Mouse (Mus musculus) right cerebral cortex, postnatal 36 days (tissue): ENCODE results near the gene Wdpcp.
"Not testable (repeated sequence)": the region's sequence is repeated elsewhere in the genome, so short reads cannot be mapped to it uniquely, and the experiment has no call there.

Source experiments
- DNase-seq, 2 experiments: peaks; one replicate each; pipeline ENCODE4 v3.0.0; 2022; ENCODE audit warnings: low spot score in 2 of 2, mixed read lengths in 1 of 2

Wdpcp gene

DNA sequence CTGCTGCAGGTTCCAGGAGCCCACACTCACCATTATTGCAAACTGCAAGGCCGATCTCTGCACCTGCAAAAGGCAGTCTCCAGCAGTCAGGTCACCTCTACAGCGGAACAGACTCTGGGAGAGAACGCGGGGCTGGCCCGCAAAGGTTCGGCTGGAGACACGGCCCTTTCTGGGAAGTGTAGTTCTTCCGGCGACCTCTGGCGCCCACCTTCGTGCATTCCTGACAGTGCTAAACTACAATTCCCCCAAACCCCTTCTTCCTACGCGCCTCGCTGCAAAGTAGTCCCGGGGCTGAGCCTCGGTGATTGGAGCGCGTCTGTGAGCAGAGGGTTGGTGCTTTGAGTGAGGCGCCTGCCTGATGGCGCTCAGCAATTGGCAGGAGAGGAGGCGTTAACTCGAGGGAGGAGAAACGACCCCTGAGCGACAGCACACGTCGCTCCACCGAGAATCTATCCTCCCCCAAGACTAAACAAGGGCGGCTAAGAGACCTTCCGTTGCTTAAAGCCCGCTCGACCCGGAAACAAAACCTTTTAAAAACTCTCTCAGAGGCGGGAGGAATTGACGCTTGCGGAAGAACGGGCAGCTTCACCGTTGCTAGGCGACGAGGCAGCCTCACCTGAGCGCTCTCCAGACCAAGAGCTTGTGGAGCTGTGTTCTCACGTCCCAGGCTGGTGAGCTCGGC, at the start of gene Wdpcp, which contains the start of gene Mdh1:
Gene Wdpcp (plus strand): TSS at position 536 of the 682 bp plus-strand sequence.
Gene Mdh1 (minus strand): TSS at position 668 of the 682 bp plus-strand sequence.
- peak; percentile 98 to 99 for DNase-seq

DNA sequence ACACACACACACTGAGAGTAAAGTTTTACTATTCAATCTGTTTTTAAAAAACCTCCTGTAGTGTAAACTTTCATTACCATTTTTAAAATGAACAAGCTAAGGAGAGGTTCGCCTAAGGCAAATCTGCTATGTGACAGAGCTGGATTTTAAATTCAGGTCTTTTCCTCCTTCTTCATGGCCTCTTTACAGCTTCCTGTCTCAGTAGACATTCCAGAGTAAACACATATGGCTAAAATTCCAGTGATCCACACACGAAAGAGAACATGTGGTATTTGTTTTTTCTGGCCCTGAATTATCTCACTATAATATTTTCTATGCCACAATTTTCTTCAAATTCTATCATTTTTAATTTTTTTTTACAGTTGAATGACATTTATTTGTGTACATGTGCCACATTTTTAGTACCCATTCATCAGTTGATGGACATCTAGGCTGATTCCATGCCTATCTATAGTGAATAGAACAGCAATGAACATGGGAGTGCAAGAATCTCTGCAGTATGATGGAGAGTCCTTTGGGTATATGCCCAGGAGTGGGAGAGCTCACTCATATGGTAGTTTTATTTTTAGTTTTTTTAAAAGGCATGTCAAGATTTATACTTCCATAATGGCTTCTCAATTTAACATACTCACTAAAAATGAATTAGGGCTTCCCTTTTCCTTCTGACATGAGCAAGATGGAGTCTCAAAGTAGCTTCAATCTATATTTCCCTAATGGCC, 43.2 kb upstream of the Wdpcp start:
- no peak for DNase-seq

DNA sequence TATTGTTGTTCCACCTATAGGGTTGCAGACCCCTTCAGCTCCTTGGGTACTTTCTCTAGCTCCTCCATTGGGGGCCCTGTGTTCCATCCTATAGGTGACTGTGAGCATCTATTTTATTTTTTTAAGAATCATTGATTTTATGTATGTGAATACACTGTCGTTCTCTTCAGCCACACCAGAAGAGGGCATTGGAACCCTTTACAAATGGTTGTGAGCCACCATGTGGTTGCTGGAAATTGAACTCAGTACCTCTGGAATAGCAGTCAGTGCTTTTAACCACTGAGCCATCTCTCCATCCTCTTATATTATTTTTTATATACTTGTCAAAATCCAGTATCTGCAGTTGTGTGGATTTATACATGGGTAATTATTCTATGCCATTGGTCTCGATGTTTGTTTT, 41.2 kb upstream of the Wdpcp start:
- not testable (repeated sequence) for DNase-seq

DNA sequence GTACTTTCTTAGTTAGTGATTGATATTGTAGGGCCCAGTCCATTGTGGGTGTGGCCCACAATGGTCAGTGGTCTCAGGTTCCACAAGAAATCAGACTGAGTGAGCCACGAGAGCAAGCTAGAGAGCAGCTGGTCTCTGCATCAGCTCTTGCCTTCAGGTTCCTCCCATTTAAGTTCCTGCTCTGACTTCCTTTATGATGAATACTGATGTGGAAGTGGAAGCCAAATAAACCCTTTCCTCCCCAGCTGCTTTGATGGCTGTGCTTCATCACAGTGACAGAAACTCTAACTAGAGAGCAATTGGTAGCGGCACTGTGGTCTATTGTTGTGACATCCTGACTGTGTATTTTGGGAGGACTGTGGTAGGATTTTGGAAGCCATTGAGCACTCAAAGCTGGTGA, 32.0 kb upstream of the Wdpcp start:
- DNase-seq: no peak

DNA sequence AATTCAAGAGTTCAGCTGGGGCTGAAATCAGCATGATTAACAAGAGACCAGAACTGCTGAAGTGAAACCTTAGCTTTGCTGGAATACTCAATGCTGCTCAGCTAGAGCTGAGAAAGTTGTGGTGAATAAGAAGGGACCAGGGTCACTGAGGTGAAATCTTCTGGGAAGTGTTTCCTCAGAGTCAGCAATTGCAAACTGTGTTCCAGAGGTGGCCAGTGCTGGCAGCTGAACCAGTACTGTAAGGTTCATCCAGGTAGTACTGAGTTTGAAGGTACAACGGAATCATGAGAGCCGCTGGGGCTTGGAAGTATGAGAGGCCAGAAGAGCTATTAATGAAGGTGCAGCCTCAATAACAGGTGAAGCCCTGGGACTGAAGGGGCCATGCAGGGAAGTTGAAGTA, 31.4 kb upstream of the Wdpcp start:
- DNase-seq: no peak

DNA sequence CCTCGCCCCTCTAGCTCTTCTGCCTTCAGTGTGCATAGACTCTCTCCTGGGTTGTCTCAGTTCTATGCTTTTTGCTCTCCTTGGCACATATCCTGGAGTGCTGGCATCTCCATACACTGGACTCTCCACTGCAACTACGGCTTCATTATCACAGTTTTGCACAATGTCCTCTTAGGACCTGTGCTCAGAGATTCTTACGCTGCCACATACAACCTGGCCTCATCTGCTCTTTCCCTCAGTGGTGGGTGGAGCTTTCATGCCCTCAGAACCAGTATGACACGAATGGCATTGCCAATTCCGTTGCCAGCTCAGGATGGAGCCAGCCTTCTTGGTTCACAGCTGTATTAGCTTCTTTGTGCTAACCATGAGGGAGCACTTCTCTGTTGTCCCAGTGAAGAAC, 29.3 kb upstream of the Wdpcp start:
- DNase-seq: no peak

DNA sequence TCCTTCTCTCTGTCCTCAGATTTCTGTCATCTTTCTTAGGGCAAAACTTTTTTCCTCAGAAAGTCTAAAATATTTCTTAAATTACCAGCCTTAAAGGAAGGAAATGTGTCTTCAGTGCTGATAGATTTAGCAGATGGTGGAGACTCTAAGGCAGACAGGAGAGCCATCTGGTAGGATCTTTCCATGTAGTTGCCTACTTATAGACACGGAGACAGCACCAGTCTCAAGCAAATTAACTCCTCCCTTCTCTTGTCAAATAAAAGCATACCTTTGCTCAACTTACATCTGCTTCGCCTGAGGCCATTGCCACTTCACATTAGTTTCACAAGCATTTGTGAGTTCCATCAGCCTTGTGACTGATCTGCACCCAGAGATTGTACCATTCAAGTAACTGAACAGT, 27.0 kb upstream of the Wdpcp start:
- peak in 1 of 2 experiments; percentile 68 for DNase-seq

DNA sequence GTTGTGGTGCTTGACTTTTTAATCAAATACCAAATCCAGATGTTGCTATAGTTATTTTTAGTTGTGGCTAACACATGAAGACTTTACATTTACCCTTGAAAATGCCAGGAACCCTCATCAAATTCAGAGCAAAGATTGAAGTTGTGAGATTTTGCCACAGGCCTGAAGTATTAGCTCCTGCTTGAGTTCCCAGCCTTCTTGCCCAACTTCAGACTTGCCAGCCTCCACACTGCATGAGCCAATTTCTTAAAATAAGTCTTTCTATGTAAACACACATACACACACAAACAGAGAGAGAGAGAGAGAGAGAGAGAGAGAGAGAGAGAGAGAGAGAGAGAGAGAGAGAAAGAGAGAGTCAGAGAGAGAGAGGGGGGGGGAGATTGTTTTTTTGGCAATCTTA, 26.1 kb upstream of the Wdpcp start:
- no peak for DNase-seq

DNA sequence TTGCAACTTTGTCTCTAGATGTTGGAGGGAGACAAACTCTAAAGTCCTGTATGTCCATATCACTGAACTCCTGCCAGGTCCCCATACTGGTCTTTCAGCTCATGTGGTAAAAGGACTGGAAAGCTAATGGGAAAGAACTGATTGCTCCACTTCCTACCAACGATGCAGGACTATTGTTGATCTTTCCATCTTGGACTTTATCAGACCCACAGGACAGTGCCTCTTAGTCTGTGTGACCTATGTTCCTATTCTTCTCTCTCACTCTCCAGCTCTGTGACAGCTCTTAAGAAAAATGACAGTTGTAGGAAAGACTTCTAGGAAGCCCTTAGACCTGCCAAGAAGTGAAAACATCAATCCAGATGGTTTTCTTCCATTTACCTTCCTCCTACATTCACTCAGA, 25.4 kb upstream of the Wdpcp start:
- no peak for DNase-seq

DNA sequence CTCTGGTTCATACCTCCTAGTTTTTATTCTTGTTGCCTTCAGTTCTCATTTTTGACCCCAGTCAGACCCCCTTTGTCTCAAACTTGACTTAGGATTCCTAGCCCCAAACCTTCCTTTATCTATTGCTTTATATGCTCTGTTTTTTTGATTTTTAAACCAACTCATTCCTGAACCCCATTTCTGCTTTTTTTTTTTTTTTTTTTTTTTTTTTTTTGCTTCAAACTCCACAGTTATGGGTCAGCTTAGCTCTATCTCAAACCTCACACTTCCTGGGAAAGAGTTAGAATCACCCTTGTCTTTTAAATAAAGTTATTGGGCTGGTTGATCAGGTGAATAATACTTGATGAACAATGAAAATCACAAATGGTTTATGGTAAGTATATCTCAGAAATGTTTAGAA, 24.5 kb upstream of the Wdpcp start:
- no peak for DNase-seq

DNA sequence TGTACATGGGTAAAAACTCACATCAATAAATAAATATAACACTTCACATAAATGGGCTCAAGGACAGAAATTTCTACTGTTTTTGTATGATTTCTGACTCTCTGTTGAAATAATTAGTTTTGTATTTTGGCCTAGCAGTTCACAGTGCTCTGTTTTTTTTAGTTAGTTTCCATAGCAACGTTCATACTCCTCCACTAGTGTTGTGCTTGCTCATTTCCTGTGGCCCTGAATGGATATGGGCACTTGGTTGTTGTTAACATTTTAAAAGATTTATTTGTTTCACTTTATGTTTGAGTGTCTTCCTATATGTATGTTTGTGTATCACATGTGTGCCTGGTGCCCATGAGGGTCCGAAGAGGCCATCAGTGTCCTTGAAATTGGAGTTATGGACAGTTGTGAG, 23.0 kb upstream of the Wdpcp start:
- no peak for DNase-seq

DNA sequence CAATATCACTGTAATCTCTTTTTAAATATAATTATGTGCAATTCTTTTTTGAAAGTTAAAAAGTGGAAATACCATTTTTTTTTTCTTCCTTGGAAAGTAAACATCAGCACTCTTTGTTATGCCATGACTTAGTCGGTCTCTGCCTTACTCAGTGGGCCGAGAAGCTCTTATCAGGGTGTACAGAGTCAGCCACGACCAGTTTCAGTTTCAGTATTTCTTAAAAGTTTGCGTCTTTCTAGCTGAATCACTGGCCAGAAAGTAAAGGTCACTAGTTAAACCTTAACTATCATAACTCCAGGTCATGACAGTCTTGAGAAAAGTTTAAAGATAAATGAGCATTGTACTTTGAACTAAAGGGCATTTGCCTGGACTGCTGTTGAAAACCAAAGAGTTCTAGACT, 22.3 kb upstream of the Wdpcp start:
- DNase-seq: no peak

DNA sequence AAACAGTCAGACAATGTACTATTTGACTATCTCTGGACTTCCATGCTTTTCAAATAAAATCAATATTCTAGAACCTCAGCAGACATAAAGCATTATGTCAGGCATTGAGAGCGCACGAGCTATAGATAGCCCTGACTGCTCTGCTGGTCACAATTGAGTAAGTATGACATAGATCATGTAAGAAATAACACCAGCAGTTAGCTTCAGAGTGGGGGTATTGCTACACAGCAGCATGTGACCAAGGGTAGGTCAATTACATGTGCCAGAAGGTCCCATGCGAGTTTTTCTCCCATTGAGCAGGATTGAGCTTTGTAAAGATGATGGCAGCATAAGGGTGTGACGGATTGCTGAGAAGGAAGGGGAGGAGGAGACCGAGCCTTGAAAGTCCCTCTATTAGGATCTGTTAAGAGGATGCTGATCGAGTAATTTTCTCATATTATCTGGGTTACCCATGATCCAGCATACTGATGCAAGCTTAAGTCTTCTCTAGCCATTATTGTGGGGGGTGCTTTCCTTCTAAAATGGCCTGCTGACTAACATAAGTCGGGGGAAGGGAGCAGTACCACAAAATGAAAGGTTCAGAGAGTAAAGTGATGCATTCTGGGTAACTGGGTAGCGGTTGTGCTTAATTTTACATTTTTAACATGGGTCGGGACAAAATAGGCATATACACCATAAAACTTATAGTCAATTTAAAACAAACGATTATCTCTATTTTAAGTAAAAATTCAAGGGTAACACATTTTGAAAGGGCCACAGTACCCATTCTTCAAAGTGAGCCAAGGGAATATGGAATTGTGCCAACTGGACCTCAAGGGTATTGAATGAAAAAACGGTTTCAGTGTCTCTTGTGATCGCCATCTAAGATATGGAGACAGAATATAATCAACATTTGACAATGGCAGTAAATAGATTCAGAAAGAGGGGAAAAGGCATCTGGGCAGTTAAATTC, 21.5 kb upstream of the Wdpcp start:
- DNase-seq: no peak

DNA sequence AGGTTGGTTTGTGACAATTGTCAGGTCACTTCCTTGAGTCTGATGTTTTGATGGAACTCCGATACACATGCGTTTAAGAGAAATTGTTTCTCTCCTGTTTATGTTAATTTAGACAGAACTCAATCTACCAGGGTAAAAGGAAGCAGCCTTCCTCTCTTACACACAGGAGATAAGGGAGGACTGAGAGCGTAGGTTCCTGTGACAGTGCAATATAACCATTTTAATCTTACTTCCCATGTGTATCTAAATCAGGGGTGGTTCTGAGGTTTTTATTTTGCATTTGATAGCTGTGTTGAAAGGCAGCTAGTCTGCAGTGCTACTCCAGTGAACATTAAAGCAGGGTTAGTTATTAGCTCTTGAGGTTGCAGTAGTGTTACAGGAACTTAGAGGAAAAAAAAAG, 20.0 kb upstream of the Wdpcp start:
- DNase-seq: no peak

DNA sequence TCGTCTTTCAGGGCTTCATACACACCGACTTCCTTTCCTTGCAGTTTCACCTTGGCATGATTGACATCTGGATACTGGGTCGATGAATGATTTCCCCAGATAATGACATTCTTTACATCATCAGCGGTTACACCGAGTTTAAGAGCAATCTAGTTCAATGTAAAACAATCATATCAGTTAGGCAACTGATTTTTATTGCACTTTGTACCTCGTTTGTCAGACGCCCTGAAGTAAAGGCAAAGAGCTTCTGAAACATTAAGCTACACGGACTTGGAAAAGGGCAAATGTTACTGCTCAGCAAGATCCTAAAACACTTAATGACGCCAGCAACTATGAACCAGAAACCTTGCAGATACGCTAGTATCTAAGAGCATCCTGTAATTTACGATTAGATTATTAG, 12.3 kb upstream of the Wdpcp start:
- no peak for DNase-seq

DNA sequence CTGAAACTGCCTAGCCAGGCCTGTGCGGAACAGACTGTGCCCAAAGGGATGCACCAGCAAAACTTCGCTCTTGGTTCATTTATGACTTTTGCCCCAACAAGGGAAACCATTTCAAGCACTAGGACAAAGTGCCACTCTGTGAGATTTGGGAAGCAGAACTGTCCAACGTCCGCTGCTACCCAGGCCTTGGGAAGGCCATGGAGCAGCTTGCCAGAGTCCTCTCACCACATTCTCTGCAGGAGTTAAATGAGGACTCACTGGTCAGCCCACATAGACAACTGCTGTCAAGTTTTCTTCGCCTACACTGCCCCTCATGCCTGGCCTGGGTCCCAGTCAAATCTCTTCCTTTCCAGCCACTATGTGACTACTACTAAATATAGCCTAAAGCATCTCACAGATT, 10.7 kb upstream of the Wdpcp start:
- peak in 1 of 2 experiments; percentile 21 for DNase-seq

DNA sequence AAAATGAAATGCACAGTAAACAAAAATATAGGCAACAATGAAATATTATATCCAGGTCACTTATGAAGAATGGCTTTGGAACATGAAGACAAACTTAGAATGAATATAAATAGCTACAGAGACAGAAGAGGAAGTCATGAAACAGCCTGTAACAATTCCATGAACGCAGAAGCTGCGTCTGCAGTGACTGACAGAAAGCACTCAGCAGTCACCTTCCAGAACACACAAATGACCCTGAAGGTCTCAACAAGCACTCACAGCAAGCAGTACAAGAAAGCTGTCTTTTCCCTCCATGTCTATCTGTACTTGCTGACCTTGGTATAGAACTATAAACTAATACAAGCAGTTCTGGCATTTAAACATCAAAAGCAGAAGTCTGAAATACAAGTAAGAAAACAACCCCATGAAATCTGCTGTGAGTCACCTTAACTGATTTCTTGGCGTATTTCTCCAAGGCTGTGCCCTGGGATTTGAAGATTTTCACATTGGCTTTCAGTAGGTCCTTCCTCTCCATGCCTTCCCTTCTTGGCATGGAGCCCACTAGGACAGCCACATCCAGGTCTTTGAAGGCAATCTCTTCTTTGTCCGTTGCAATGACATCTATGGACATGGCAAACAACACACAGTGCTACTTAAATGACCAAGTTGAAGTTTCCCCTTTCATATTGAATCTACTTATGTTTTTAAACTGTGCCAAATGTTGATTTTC, 8.3 kb upstream of the Wdpcp start:
- DNase-seq: no peak

DNA sequence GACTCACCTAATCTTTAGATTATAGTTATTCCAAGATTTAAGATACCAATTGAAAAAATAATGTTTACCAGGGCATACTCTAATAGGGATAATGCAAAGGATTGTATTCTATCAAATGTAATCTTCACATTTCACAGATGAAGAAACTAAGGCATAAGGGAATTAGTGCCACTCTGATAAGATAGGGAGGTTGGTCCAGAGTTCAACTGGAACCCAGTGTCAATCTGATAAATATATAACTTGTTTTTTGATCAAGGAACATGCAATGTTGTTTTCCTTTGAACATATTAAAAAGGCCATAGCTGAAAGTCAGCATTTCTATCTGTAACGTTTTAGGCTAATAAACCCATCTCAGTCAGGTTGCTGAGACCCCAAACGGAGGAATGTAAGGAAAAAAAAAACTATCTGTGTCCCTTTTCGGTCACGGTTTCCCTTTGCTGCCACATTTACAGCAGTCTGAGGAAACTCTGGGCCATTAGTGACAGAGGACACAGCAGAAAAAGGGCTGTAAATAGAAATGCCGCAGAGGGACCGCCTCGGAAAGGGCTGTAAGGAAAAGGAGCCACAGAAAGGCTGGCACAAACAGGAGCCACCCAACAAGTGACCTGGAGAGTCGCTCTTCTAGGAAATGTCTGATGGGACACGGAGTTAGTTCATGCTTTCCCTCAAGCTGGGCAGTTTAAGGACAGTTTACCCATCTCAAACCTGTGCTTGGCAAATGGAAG, 7.2 kb upstream of the Wdpcp start:
- DNase-seq: no peak

DNA sequence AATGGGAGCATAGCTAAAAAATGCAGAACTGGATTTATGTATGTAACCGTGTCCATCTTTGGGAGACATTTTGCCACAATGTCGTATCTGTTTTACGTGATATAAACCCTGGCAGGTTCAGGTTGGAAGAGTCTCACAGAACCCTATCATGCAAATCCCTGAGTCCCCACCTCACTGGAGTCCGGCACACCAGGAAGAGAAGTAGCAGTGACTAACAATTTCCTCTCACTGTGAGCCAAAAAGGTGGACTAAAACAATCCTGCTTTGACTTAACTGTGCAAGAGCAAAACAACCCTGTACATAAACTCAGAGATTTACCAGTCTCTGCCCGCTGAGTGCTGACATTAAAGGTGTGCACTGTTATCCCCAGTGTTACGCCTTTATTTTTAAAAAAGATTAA, 5.1 kb upstream of the Wdpcp start:
- no peak for DNase-seq

DNA sequence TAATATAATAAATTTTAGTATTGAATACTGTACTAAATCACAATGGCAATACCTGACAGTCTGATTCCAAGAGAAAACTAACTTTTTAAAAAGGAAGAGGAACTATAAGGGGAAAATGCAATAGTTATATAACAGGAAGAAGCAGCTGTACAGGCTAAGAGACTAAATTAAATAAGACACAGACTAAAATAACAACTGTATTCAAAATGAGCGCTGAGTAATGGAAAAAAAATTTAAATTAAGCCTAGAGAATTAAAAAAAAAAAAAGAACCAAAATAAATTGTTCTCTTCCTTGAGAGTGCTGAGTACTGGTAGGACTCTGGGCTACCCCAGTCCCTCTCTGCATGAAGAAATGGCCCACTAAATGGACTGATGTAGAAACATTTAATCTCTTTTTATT, 4.3 kb upstream of the Wdpcp start:
- DNase-seq: no peak

DNA sequence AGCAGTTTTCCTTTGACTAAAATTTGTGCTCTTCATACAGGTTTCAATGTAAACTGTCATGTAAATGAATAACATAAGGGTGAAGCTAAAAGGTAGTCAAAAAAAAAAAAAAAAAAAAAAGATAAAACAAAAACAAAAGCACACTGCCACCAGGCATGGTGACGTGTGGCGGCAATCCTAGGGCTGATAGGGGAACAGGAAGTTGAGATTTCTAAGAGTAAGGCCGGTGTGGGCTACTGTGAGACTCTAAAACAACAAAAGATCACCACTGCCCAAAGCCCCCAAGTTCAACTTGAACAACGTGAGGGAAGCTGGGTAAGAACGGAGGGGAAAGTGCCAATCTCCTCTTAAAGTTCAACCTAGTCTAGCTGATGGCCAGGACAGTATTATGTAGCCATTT, 3.0 kb upstream of the Wdpcp start:
- no peak for DNase-seq
